Comparison of ENCODE assay signal across 1 mouse cellular context in genomic region chr13:48646696-48647095, GRCm38 (mm10).
TF ChIP-seq lines count a peak whose summit lies in the region.

No protein-coding gene starts in this region.

TF ChIP-seq in MEL, 35 proteins besides CTCF, POLR2A, EP300 and RAD21:
- no peak for TF ChIP-seq BHLHE40 (IDR thresholded peaks at IDR 0.05; ENCODE audit: borderline replicate concordance, low read depth, low read length)
- no peak for TF ChIP-seq TAL1 (IDR thresholded peaks at IDR 0.05; ENCODE audit: low read length)
- TF ChIP-seq SIN3A (IDR thresholded peaks at IDR 0.05; ENCODE audit: low read length): no peak
- no peak for TF ChIP-seq POLR2AphosphoS5 (IDR thresholded peaks at IDR 0.05; ENCODE audit: borderline replicate concordance, low read depth, low read length)
- no peak for TF ChIP-seq TBP (IDR thresholded peaks at IDR 0.05; ENCODE audit: low read depth, low read length)
- no peak for TF ChIP-seq KAT2A (conservative IDR thresholded peaks at IDR 0.05; ENCODE audit: low read depth, low read length)
- TF ChIP-seq CHD2 (IDR thresholded peaks at IDR 0.05; ENCODE audit: low read length): no peak
- TF ChIP-seq MXI1 (IDR thresholded peaks at IDR 0.05; ENCODE audit: low read depth, low read length): no peak
- TF ChIP-seq MAFK (IDR thresholded peaks at IDR 0.05; ENCODE audit: borderline replicate concordance, low read depth, low read length): no peak
- TF ChIP-seq MYB (IDR thresholded peaks at IDR 0.05; ENCODE audit: low read depth, low read length): no peak
- TF ChIP-seq MYC (IDR thresholded peaks at IDR 0.05; ENCODE audit: low read depth, low read length): no peak
- TF ChIP-seq ZNF384 (IDR thresholded peaks at IDR 0.05; ENCODE audit: low read depth, low read length): no peak
- TF ChIP-seq USF2 (IDR thresholded peaks at IDR 0.05; ENCODE audit: borderline replicate concordance in 1 of 2, insufficient read depth in 1 of 2, low read depth in 1 of 2, low read length in 2 of 2): no peak
- no peak for TF ChIP-seq E2F4 (IDR thresholded peaks at IDR 0.05; ENCODE audit: borderline replicate concordance, low read depth, low read length)
- TF ChIP-seq ZKSCAN1 (IDR thresholded peaks at IDR 0.05; ENCODE audit: low read depth, low read length): no peak
- no peak for TF ChIP-seq GABPA (IDR thresholded peaks at IDR 0.05; ENCODE audit: low read depth, low read length)
TF ChIP-seq in MEL: peak in this region for 0.
